Mouse (Mus musculus): ENCODE measurements around the gene Cyp2b10.
"Not testable (repeated sequence)": the region's sequence is repeated elsewhere in the genome, so short reads cannot be mapped to it uniquely, and the experiment has no call there.

DNA sequence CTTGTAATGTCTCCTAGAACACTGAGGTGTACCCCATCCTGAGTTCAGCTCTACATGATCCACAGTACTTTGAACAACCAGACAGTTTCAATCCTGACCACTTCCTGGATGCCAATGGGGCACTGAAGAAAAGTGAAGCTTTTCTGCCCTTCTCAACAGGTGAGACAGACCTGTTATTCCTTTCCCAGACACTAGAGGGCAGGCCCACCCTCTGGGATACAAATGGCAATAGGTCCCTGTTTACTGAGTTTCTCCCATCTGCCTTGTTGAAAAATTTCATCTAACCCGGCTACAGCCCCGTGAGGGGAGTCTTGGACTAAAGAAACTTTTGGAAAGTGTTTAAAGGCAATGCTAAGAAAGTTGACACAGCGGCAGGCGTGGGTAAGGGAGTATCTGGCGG, 19.9 kb downstream of the Cyp2b10 start:
- TF ChIP-seq CTCF, POLR2A (IDR thresholded peaks at IDR 0.05; ENCODE audit: insufficient read depth, low read depth, low read length): not testable (repeated sequence)

Measured in olfactory bulb, adult 2 months (tissue).